Mouse (Mus musculus): Measurements from ENCODE around the gene Ttl.

DNA sequence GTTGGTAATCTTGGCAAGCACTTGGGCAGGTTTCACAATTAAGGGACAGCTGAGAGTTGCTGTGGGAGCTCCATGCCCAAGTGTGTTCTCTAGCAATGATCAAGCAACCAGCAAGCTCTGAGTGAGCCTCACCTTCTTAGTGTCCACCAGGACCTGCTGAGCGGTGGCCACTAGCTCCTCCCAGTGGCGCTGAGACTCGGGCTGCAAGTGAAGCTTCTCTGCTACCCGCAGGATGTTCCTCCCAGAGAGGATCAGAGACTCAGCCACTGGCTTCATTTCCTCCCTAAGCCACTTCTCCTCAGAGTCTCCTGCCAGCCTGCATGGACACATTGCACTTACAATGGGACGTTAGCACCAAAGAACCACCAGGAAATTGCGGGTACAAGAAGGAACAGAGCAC is 25.2 kb upstream of the Ttl start:
- no peak for TF ChIP-seq CTCF (IDR thresholded peaks at IDR 0.05; ENCODE audit: extremely low read depth, insufficient read depth, insufficient read length, insufficient replicate concordance)
- no peak for TF ChIP-seq POLR2A (IDR thresholded peaks at IDR 0.05; ENCODE audit: low read depth, low read length)

All from spleen, adult 2 months (tissue).